Mouse (Mus musculus) liver, embryonic 13.5 days (tissue): ENCODE results near the gene Neurl1b. TPM values are rescaled to one million over a fixed set of nuclear protein-coding genes. Genes with fewer than 3 reads are reported as not detected.

Source experiments
- ATAC-seq: fragments of 200-750 bp; cut with Nextera tagmentation; 2 replicates; pipeline ENCODE4 v1.8.0; 2017; ENCODE audit warnings: low read depth, mild to moderate bottlenecking, moderate number of reproducible peaks, moderate library complexity
- DNase-seq: peaks from one replicate; pipeline ENCODE4 v3.0.0; 2022
- H3K27ac ChIP-seq: fragments of 300-500 bp; sonication (generic); 2 replicates; pipeline ENCODE4 v1.5.1; 2015; ENCODE audit warnings: moderate library complexity, mild to moderate bottlenecking, inconsistent platforms
- H3K27me3 ChIP-seq: fragments of 300-500 bp; sonication (generic); 2 replicates; pipeline ENCODE4 v1.6.1; 2015; ENCODE audit warnings: mild to moderate bottlenecking, inconsistent platforms
- H3K36me3 ChIP-seq: fragments of 300-500 bp; sonication (generic); 2 replicates; pipeline ENCODE4 v1.6.1; 2015; ENCODE audit warnings: mild to moderate bottlenecking, inconsistent platforms
- H3K4me1 ChIP-seq: fragments of 300-500 bp; sonication (generic); replicated peaks from 2 replicates; pipeline ENCODE4 v1.6.1; 2015; ENCODE audit warnings: inconsistent platforms
- H3K4me2 ChIP-seq: fragments of 300-500 bp; sonication (generic); 2 replicates; pipeline ENCODE4 v1.6.1; 2015; ENCODE audit warnings: inconsistent platforms, mild to moderate bottlenecking, moderate library complexity
- H3K4me3 ChIP-seq: fragments of 300-500 bp; sonication (generic); replicated peaks from 2 replicates; pipeline ENCODE4 v1.5.1; 2015; ENCODE audit warnings: mild to moderate bottlenecking, inconsistent platforms
- H3K9ac ChIP-seq: fragments of 300-500 bp; sonication (generic); 2 replicates; pipeline ENCODE4 v1.6.1; 2015; ENCODE audit warnings: mild to moderate bottlenecking, inconsistent platforms
- H3K9me3 ChIP-seq: fragments of 300-500 bp; sonication (generic); replicated peaks from 2 replicates; pipeline ENCODE4 v1.6.1; 2016; ENCODE audit warnings: inconsistent platforms
- WGBS: fragments of 180-500 bp; shearing (Covaris S2); methylation state at CpG from one replicate; pipeline ENCODE4 v1.1.7; 2015; ENCODE audit not compliant: insufficient replicate concordance; 5-methylcytosine and 5-hydroxymethylcytosine counted together
- polyA plus RNA-seq: library from polyadenylated mRNA; unstranded; fragments of >200 nt; fragmentation: Nextera tagmentation; extraction: Ambion mirVana; gene quantifications from 2 replicates; pipeline ENCODE4 v1.2.1, GENCODE M21; 2015

Gene Neurl1b
- polyA plus RNA-seq, 1 experiment from 2014 or later: 0.06 TPM

DNA sequence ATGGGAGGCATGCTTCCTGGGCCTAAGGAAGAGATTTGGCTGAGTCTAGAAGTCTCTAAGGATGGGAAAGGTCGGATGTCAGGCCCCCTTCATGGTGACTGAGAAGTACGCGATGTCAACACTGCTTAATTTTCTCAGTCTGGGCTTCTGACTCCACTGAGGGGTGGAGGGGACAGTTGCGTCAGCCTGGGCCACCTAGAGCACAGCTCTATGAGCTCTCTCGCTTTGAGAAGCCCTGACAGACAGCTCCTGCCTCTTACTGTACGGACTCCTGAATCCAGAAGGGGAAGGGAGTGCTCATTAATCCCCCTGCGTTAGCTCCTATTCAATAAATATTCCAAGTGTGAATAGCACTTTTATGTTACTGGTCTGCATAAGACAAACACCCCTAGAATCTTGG lies 43.4 kb downstream of the Neurl1b start:
- no peak overlapping the region for H3K4me3 ChIP-seq
- H3K27me3 ChIP-seq: no peaks in the 10 kb centered on the region
- no peak overlapping the region for H3K9ac ChIP-seq
- H3K4me2 ChIP-seq: no peak overlapping the region
- H3K4me1 ChIP-seq: 0 out of 2 replicates have a peak, but pooled peaks cover 9% of the 10 kb centered on the region
- H3K27ac ChIP-seq: no peak overlapping the region
- ATAC-seq: no peak; the same call in 1 of the 2 replicates
- no peaks in the 10 kb centered on the region for H3K9me3 ChIP-seq
- no peak for DNase-seq
- WGBS: 60% methylated on average over 7 of the region's 7 CpGs
- H3K36me3 ChIP-seq: no peaks in the 10 kb centered on the region

DNA sequence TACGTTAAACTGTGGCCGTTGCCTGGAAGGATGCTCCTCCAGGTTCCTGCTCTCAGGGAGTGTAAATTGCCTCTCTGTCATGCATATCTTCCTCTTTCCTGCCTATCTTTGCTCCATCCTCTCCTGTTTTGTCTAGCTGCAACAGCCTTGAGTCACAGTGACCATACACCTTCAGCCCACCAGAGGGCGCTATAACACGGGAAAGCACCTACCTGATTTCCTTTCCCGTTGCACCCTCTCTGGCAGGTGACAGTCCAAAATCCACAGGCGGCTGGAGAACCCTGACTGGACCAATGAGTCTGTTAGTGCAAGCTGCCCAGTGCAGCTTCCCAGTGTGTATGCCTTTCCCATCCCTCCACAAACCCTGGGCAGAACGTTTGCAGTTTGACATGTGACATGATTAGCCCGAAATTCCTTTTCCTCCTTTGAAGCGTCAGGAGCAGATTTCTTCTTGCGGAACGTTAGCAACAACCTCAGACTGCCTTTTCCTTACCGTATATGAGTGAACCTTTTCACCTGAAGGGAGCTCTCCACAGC lies 48.1 kb downstream of the Neurl1b start:
- Histone ChIP-seq H3K4me2 (no peak overlapping the region), H3K27ac (no peak overlapping the region), H3K4me1 (peaks cover 9% of the 10 kb centered on the region; the same call in 1 of the 2 replicates), H3K4me3 (no peak overlapping the region), H3K36me3 (no peaks in the 10 kb centered on the region), H3K27me3 (0 out of 2 replicates have a peak, but pooled peaks cover 7% of the 10 kb centered on the region), H3K9me3 (no peaks in the 10 kb centered on the region), H3K9ac (no peak overlapping the region)
- DNase-seq (peak; percentile 57), ATAC-seq (no peak)
- WGBS: 27% methylated on average over 12 of the region's 12 CpGs

DNA sequence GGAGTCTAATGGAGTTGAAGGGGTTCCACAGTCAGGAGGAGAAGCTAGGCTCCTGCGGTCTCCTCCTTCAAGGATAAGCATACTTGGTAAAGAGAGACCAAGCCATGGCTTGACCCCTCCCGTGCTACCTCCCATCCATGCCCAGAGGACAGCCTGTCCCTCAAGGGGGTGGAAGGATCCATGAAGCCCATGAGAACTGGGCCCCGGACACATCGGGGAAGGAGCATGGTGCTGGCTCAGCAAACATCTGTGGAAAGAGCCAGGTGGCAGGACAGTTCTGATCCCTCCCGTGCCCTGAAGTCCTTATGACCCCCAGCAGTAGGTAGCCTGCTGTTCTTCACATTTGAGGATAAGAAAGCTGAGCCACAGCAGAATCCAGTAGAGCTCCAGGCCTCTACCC lies 48.8 kb downstream of the Neurl1b start:
- DNase-seq (no peak), ATAC-seq (no peak)
- H3K27ac ChIP-seq: no peak overlapping the region
- H3K4me3 ChIP-seq: no peak overlapping the region
- peaks cover 5% of the 10 kb centered on the region; the same call in 1 of the 2 replicates for H3K4me1 ChIP-seq
- H3K9ac ChIP-seq: no peak overlapping the region
- 0 out of 2 replicates have a peak, but pooled peaks cover 7% of the 10 kb centered on the region for H3K27me3 ChIP-seq
- H3K4me2 ChIP-seq: no peak overlapping the region
- 64% methylated on average over 5 of the region's 5 CpGs for WGBS
- no peaks in the 10 kb centered on the region for H3K9me3 ChIP-seq
- H3K36me3 ChIP-seq: no peaks in the 10 kb centered on the region

DNA sequence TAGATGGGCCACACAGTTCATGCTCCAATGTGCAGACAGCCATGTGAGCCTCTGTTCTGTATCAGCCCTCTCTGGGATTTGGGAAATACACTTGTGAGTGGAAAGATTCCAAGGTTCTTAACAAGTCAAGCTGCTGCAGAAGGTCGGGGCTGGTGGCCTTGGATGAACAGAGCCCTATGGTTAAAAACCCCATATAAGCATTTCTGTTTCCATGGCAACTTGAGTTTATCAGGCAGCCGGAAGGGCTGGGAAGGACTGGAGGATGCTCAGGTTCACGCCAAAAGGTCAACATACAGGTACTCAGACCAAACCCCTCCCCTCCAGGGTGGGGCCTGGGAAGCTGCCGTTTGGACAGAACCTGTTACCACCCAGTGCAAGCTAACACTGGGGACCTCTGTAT lies 49.4 kb downstream of the Neurl1b start:
- 39% methylated on average over 4 of the region's 4 CpGs for WGBS
- no peak for DNase-seq
- ATAC-seq: no peak
- H3K4me1 ChIP-seq: peaks cover 5% of the 10 kb centered on the region; the same call in 1 of the 2 replicates
- H3K36me3 ChIP-seq: no peaks in the 10 kb centered on the region
- no peak overlapping the region for H3K4me2 ChIP-seq
- no peak overlapping the region for H3K4me3 ChIP-seq
- H3K9ac ChIP-seq: no peak overlapping the region
- peak overlapping the region; percentile 34; the same call in 1 of the 2 replicates for H3K27ac ChIP-seq
- H3K27me3 ChIP-seq: 0 out of 2 replicates have a peak, but pooled peaks cover 7% of the 10 kb centered on the region
- no peaks in the 10 kb centered on the region for H3K9me3 ChIP-seq

DNA sequence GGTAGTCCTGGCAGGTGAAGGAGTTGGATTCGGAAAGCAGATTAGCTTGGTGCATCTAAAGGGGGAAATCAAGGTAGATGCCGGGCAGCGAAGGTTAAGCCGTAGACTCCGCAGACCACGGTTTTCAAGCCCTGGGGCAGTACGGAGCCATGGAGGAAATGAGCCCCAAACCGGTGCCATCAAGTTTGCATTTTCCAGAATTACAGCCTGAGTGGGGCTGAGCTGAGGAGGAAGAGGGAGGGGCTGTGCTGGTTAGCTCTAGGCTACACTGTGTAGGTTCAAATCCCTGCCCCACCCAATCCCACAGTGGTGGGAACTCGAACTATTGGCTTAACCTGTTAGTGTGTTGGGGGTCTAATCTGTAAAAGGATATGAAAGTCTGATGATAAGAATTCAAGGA lies 49.9 kb downstream of the Neurl1b start:
- Histone ChIP-seq H3K9ac (no peak overlapping the region), H3K27ac (peak overlapping the region; percentile 34; the same call in 1 of the 2 replicates), H3K36me3 (no peaks in the 10 kb centered on the region), H3K9me3 (no peaks in the 10 kb centered on the region), H3K4me1 (peaks cover 5% of the 10 kb centered on the region; the same call in 1 of the 2 replicates), H3K4me3 (no peak overlapping the region), H3K27me3 (0 out of 2 replicates have a peak, but pooled peaks cover 12% of the 10 kb centered on the region), H3K4me2 (no peak overlapping the region)
- WGBS: 68% methylated on average over 9 of the region's 9 CpGs
- DNase-seq (no peak), ATAC-seq (no peak)

DNA sequence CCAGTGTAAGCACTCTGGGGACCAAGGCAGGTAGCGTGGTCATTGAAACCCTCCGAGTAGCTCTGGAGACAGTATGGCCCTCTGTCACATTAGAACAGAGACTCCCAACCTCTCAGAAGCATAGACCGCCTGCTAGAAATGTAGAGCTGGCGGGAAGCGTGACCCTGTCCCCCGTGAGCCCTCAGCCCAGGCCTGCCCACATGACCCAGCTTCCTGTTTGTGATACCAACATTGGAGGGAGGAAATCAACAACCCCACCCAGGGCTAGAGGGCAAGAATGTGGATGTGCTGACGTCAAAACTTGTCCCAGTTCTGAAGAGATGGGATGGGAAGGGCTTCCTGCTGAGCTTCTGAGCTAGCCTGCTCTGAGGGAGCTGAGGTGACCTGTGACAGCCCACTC lies 50.3 kb downstream of the Neurl1b start:
- no peak overlapping the region for H3K9ac ChIP-seq
- H3K4me3 ChIP-seq: no peak overlapping the region
- DNase-seq (no peak), ATAC-seq (peak; percentile 45)
- WGBS: 46% methylated on average over 7 of the region's 7 CpGs
- no peaks in the 10 kb centered on the region for H3K36me3 ChIP-seq
- no peak overlapping the region for H3K4me2 ChIP-seq
- H3K27ac ChIP-seq: no peak overlapping the region
- H3K9me3 ChIP-seq: no peaks in the 10 kb centered on the region
- H3K27me3 ChIP-seq: 0 out of 2 replicates have a peak, but pooled peaks cover 14% of the 10 kb centered on the region
- H3K4me1 ChIP-seq: peaks cover 5% of the 10 kb centered on the region; the same call in 1 of the 2 replicates

DNA sequence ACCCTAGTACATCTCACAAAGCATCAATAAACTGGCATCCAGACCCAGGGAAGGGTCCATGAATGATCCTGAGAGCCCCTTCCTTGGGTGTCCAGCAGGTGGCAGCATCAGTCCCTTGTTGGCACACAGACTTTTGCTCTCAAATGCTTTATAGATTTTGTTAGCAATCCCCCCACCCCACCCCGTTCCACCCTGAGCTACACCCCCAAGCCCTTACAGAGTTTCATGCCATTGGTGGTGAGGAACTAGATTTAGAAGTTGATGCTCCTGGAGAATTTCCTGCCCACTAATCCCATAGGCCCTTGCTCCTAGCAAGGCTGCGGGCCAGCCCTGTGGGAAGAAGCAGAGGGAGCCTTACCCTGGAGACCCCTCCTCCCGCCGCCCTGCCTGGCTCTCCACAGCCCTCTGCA lies 52.1 kb downstream of the Neurl1b start:
- H3K9ac ChIP-seq: no peak overlapping the region
- ATAC-seq: no peak

DNA sequence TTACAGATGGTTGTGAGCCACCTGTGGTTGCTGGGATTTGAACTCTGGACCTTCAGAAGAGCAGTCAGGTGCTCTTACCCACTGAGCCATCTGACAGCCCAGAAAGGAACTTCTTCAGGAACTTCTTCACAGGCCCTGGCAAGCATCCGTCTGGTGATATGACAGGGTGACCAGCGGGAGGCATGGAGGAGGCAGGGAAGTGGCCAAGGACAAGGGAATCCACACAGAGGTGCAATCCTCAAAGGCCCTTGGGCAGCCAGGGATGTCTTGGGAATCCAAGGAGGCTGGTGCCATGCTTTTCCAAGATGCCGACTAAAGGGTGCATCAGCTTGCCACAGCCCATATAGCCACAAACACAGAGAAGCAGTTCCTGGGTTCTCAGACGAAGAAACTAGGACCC lies 53.0 kb downstream of the Neurl1b start:
- Histone ChIP-seq H3K4me3 (no peak overlapping the region), H3K4me1 (peaks cover 5% of the 10 kb centered on the region; the same call in 1 of the 2 replicates), H3K27me3 (0 out of 2 replicates have a peak, but pooled peaks cover 19% of the 10 kb centered on the region), H3K36me3 (no peaks in the 10 kb centered on the region), H3K4me2 (no peak overlapping the region), H3K9ac (no peak overlapping the region), H3K9me3 (no peaks in the 10 kb centered on the region), H3K27ac (no peak overlapping the region)
- DNase-seq: no peak
- no peak for ATAC-seq
- WGBS: 61% methylated on average over 4 of the region's 4 CpGs

More for the DNA sequence above, 52.1 kb downstream of the Neurl1b start:
- peaks cover 5% of the 10 kb centered on the region; the same call in 1 of the 2 replicates for H3K4me1 ChIP-seq
- no peak overlapping the region for H3K4me3 ChIP-seq
- H3K36me3 ChIP-seq: no peaks in the 10 kb centered on the region
- 0 out of 2 replicates have a peak, but pooled peaks cover 19% of the 10 kb centered on the region for H3K27me3 ChIP-seq
- peak; percentile 29 for DNase-seq
- no peak overlapping the region for H3K27ac ChIP-seq
- WGBS: 12% methylated on average over 4 of the region's 4 CpGs
- H3K4me2 ChIP-seq: no peak overlapping the region
- H3K9me3 ChIP-seq: no peaks in the 10 kb centered on the region

DNA sequence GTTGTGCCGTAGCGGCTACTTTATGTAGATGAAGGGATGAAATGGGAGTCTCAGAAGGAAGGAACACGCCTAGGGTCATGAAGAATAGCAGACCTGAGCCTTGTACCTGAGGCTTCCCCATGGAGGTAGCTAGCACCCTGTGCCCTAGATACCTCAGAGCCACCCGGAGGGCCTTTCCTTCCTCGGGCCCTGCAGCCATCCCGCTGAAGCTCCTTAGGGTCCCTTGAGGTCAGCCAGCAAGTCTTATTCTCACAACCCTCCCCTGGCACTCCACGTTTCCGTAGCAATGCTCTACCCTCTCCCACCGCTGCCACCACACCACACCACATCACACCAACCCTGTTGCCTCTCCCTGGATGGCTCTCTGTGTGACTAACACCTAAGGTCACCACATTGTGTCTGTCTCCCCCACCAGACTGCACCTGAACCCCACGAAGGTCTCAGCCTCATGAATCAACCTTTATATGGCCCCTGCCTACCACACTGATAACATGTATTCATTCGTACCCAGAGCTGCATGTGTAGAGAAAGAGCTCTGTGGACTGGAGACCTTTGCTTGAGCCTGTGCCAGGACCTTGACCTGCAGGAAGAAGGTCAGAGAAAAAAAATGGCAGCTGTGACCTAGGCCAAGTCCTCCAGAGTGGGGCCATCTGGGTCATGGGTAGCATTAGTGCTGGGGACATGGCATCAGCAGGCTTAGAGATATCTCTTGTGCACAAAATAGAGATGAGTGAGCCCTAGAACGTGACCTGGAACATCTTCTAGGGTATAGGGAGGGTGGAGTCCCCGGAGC lies 53.7 kb downstream of the Neurl1b start:
- H3K27ac ChIP-seq: no peak overlapping the region
- H3K4me3 ChIP-seq: no peak overlapping the region
- DNase-seq (no peak), ATAC-seq (no peak)
- H3K9ac ChIP-seq: no peak overlapping the region
- no peaks in the 10 kb centered on the region for H3K9me3 ChIP-seq
- 0 out of 2 replicates have a peak, but pooled peaks cover 19% of the 10 kb centered on the region for H3K27me3 ChIP-seq
- WGBS: 62% methylated on average over 13 of the region's 13 CpGs
- peaks cover 5% of the 10 kb centered on the region; the same call in 1 of the 2 replicates for H3K4me1 ChIP-seq
- H3K36me3 ChIP-seq: no peaks in the 10 kb centered on the region
- H3K4me2 ChIP-seq: no peak overlapping the region

DNA sequence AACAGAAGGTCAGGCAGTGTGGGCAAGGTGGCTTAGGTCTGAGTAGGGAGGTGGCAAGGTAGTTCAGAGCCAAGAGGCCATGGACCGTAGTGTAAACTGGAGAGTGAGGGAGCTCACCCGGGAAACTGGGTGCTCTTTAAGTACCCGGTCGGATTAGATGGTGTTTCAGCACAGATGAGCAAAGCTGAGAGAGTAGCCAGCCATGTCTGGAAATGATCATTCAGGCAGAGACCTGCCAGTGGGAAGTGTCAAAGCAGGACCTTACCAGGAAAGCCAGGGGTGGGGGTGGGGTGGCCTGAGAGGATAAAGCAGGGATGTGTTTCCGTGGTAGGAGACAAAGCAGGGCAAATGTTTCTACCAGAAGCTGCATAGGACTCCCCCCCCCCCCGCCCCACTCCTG lies 62.2 kb downstream of the Neurl1b start:
- H3K36me3 ChIP-seq: no peaks in the 10 kb centered on the region
- ATAC-seq (no peak), DNase-seq (no peak)
- H3K4me1 ChIP-seq: no peaks in the 10 kb centered on the region
- H3K9ac ChIP-seq: no peak overlapping the region
- H3K27ac ChIP-seq: no peak overlapping the region
- H3K27me3 ChIP-seq: no peaks in the 10 kb centered on the region
- no peak overlapping the region for H3K4me2 ChIP-seq
- no peaks in the 10 kb centered on the region for H3K9me3 ChIP-seq
- 52% methylated on average over 6 of the region's 6 CpGs for WGBS
- H3K4me3 ChIP-seq: no peak overlapping the region

DNA sequence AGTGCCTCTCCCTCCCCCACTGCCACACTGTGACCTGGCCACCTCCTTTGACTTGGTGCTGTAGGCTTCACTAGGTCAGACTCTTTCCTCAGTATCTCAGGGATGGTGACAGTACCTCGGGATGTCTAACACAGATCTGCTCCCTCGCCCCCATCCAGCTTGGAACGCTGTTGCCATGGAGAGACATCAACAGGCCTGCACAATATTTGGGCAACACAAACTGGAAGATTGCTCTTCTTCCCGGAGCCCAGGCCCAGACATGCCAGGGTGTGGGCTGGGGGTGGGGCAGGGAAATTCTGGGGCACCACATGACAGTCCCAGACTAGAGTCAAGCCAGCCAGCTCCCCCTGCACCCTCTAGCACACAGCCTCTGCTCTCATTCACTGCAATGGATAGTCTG lies 64.0 kb downstream of the Neurl1b start:
- 54% methylated on average over 4 of the region's 4 CpGs for WGBS
- Histone ChIP-seq H3K27me3 (0 out of 2 replicates have a peak, but pooled peaks cover 4% of the 10 kb centered on the region), H3K36me3 (no peaks in the 10 kb centered on the region)

More for the DNA sequence above, 64.0 kb downstream of the Neurl1b start:
- Histone ChIP-seq H3K9me3 (no peaks in the 10 kb centered on the region), H3K4me3 (no peak overlapping the region), H3K27ac (no peak overlapping the region), H3K4me1 (no peaks in the 10 kb centered on the region), H3K9ac (no peak overlapping the region), H3K4me2 (no peak overlapping the region)
- no peak for DNase-seq
- ATAC-seq: no peak
